Mouse (Mus musculus): Measurements from ENCODE around the gene Adgre4. TPM values are rescaled to one million over a fixed set of nuclear protein-coding genes. Genes with fewer than 3 reads are reported as not detected.
A peak's percentile ranks its signal among the peaks of the same experiment; 100 is the strongest.
"Not testable (repeated sequence)": the region's sequence is repeated elsewhere in the genome, so short reads cannot be mapped to it uniquely, and the experiment has no call there.

Adgre4 gene
- total RNA-seq, 2 experiments from 2014 or later, result 0.17 TPM; not detected in 1

DNA sequence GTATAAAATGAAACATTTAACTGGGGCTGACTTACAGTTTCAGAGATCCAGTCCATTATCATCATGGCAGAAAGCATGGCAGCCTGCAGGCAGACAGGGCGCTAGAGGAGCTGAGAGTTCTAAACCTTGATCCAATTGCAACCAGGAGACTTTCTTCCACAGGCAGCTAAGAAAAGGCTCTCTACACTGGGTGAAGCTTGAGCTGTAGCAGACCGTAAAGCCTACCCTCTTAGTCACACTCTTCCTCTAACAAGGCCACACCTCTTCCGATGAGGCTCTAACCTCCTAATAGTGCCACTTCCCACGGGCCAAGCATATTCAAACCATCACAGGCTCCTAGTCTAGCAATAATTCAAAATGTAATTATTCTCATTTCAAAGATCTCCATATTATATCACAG lies 127.4 kb downstream of the Adgre4 start:
- intact Hi-C loops (cut with DNase I), result loop anchor here (5.0 kb wide), 1 partner anchor 165 kb away; the partner anchor contains the start of gene Pot1b
- Histone ChIP-seq H3K4me3 (no peak overlapping the region), H3K27ac (no peak overlapping the region)
- TF ChIP-seq CTCF (IDR thresholded peaks at IDR 0.05), result no peak
- DNase-seq, result no peak

DNA sequence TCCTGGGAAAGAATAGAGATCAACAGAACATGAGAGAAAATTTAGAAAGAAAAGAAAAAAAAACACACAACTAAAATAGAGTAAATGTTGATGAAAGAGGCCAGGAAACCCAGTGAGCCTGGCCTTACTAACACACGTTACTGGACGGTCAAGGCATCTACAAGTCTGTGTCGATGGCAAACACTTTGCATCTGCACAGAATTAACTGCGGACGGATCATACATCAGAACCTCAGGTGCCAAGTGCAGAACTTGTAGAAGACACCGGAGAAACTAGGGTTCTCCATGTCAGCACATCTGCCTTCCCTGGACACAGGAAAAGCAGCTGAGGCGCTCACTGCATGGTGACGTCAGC lies 128.5 kb downstream of the Adgre4 start:
- peak overlapping the region; percentile 73 for H3K4me3 ChIP-seq
- not testable (repeated sequence) for DNase-seq
- intact Hi-C loops (cut with DNase I), result loop anchor here (5.0 kb wide), 1 partner anchor 166 kb away; the partner anchor contains the start of gene Pot1b
- peak overlapping the region; percentile 89 for H3K27ac ChIP-seq

DNA sequence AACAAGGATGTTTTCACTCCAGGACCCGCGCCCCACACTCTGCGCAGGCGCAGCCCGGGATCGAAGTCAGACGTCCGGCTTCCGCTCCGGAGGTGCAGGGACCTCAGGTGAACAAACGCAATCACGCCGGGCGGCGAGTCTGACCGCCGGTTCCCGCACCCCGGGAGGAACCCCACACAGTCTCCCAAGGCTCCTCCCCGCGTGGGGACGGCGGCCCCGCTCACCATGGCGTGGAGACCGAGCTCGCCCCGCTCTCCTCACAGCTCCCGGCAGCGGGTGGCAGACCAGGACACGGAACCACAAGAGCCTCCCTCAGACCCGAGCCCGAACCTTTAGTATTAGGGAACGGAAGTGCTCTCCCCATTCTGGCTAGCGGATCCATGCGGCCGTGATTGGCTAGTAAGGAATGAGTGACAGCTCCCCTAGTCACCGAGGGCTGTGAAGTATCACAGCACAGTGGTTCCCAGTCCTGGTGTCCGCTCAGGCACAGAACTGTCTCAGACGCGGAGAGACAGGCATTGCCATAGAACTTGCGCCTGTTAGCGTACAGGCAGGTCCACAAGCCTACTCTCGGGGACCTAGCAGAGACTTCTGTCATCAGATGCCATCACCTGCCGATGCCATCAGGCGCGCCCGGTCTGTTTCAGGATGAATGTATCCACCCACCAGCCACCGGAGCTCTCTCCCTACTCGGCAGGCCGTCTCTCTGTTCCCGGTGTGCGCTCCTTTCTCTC lies 129.0 kb downstream of the Adgre4 start, which contains the start of gene Zfp119a:
Zfp119a (minus strand) TSS at position 295 of the 734 bp plus-strand sequence.
- DNase-seq, result peak; percentile 82
- intact Hi-C loops (cut with DNase I), result loop anchor here (1.0 to 5.0 kb wide), 2 partner anchors 12 to 167 kb away; partner anchors contain the start of gene Pot1b
- peak within 1 kb of the TSS; percentile 73 for H3K4me3 ChIP-seq
- H3K27ac ChIP-seq, result peak within 1 kb of the TSS; percentile 89

DNA sequence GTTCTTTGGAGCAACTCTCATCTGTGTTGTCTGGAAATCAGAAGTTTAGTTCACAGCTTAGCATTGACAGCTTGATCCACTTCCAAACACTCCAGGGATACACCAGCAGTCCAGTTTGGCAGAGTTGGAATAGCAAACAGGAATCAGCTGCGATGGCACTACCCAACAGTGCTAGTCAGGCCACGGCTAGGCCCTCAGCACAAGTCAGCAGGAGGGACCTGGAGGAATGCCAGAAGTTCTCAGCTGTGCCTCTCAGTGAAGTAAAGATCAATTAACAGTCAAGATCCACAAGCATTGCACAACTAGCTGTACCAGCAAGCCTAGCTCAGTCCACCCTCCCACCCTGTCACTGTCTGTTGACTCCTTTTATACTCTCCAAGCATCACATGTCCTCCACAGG lies 133.8 kb downstream of the Adgre4 start:
- TF ChIP-seq CTCF (IDR thresholded peaks at IDR 0.05), result no peak
- DNase-seq, result no peak
- intact Hi-C loops (cut with DNase I), result no loop called here

DNA sequence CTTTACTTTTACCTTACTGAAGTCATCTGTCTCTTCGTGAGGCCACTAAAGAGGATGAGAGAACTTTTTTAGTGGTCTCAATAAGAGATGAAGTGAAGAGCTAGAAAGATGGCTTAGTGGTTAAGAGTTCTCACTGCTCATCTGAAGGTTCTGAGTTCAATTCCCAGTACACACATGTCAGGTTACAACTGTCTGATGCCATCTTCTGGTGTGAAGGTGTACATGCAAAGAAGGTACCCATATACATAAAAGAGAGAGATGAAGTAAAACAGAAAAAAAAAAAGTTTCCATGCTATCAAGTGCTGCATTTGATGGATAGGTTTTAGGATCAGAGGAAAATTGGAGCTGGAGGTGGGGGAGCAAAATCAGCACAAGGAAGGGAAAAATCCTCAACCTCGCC lies 135.1 kb downstream of the Adgre4 start:
- no peak for DNase-seq
- Histone ChIP-seq H3K27ac (no peak overlapping the region), H3K4me3 (no peak overlapping the region)
- intact Hi-C loops (cut with DNase I), result loop anchor here (5.0 kb wide), 1 partner anchor 183 kb away; no protein-coding TSS in a partner anchor
- TF ChIP-seq CTCF (IDR thresholded peaks at IDR 0.05), result no peak; the same call in 1 of the 2 replicates

More for the DNA sequence above, 133.8 kb downstream of the Adgre4 start:
- H3K4me3 ChIP-seq, result no peak overlapping the region
- no peak overlapping the region for H3K27ac ChIP-seq

DNA sequence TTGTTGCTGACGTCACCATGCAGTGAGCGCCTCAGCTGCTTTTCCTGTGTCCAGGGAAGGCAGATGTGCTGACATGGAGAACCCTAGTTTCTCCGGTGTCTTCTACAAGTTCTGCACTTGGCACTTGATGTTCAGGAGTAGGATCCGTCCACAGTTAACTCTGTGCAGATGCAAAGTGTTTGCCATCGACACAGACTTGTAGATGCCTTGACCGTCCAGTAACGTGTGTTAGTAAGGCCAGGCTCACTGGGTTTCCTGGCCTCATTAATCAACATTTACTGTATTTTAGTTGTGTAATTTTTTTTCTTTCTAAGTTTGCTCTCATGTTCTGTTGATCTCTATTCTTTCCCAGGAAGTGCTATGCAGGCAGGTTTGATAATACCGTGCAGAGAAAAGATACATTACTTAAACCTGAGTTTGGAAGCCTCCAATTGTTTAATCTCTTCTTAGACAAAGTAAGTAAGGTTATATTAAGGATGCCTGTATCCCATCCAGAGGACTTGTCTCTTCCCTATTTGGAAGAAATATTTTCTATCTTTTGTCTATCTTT lies 142.7 kb downstream of the Adgre4 start:
- DNase-seq, result peak; percentile 21
- intact Hi-C loops (cut with DNase I), result not testable (repeated sequence)
- Histone ChIP-seq H3K27ac (peak overlapping the region; percentile 91), H3K4me3 (peak overlapping the region; percentile 74)

DNA sequence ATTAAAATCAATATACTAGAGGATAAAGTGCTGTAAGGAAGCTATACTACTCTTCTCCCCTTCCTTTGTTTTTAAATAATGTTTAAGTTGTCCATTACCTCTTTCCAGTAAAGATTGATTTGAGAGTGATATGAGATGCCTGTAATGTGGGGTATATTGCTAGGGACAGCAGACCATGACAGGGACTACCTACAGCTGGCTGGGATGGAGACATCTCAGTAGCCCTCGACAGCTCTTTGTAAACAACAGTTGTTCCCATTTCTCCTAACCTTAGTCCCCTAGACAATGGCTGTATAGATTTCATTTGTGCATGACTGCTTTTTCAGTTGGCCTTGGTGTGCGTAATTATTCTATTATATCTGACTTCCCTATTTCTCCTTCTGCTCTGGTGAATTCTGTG lies 153.3 kb downstream of the Adgre4 start:
- no peak for DNase-seq
- intact Hi-C loops (cut with DNase I), result no loop called here

More for the DNA sequence above, 153.3 kb downstream of the Adgre4 start:
- Histone ChIP-seq H3K27ac (no peak overlapping the region), H3K4me3 (no peak overlapping the region)
- TF ChIP-seq CTCF (IDR thresholded peaks at IDR 0.05), result no peak

Other genes starting within 250 kb of the Adgre4 start
- not detected for gene Vmn2r118, start 124.8 kb upstream of the Adgre4 start, total RNA-seq (2021)
- 1 to 10 TPM; 1.4 to 2.4 TPM for gene Pot1b, start 37.4 kb upstream of the Adgre4 start, total RNA-seq (2021)
- gene Zfp119a, start 128.9 kb downstream of the Adgre4 start, total RNA-seq (2021), result 1 to 10 TPM; 3.8 to 4.9 TPM
- 1 to 10 TPM; 2.9 to 3.8 TPM for gene Zfp959, start 142.1 kb downstream of the Adgre4 start, total RNA-seq (2021)
- gene Zfp119b, start 199.5 kb downstream of the Adgre4 start, total RNA-seq (2021), result 1 to 10 TPM; 2.9 to 4.1 TPM
- under 1 TPM; 0.20 to 0.39 TPM for gene Ebi3, start 202.7 kb downstream of the Adgre4 start, total RNA-seq (2021)
- gene Yju2, start 209.1 kb downstream of the Adgre4 start, total RNA-seq (2021), result 10 to 100 TPM in 1 of 2 experiments, 1 to 10 TPM in 1; 8.3 to 10.2 TPM
- under 1 TPM in 1 of 2 experiments, not detected in 1; 0.47 TPM for gene Shd, start 220.5 kb downstream of the Adgre4 start, total RNA-seq (2021)
- not detected for gene Fsd1, start 236.5 kb downstream of the Adgre4 start, total RNA-seq (2021)

Data from gastrocnemius, adult 2 months (tissue).